Mouse (Mus musculus) olfactory bulb, adult 2 months (tissue): ENCODE measurements around the gene Mrpl52.

Experiments
- CTCF ChIP-seq: fragments of 200-500 bp; IDR thresholded peaks from 2 replicates; pipeline ENCODE4 v1.5.1; 2012; ENCODE audit warnings: low read depth, mild to moderate bottlenecking, low read length, moderate library complexity; ENCODE audit not compliant: insufficient read depth
- POLR2A ChIP-seq: fragments of 200-500 bp; IDR thresholded peaks from 2 replicates; pipeline ENCODE4 v1.6.1; 2012; ENCODE audit warnings: mild to moderate bottlenecking, low read depth, low read length, moderate library complexity; ENCODE audit not compliant: insufficient read depth

GRCm38 (mm10) chr14:54412629-54413170 lies 14.0 kb upstream of the Mrpl52 start:
- TF ChIP-seq CTCF (0 out of 2 replicates have a peak, but pooled peaks have one; percentile 3), POLR2A (no peak)
